Mouse (Mus musculus) embryo, embryonic 9.5 days (tissue): ENCODE measurements around the gene Gm8334.
"Not testable (repeated sequence)": the region's sequence is repeated elsewhere in the genome, so short reads cannot be mapped to it uniquely, and the experiment has no call there.

Experiments
- DNase-seq: peaks from one replicate; pipeline ENCODE4 v3.0.0-alpha.2; 2017; ENCODE audit errors: extremely low spot score

Gm8334 gene

DNA sequence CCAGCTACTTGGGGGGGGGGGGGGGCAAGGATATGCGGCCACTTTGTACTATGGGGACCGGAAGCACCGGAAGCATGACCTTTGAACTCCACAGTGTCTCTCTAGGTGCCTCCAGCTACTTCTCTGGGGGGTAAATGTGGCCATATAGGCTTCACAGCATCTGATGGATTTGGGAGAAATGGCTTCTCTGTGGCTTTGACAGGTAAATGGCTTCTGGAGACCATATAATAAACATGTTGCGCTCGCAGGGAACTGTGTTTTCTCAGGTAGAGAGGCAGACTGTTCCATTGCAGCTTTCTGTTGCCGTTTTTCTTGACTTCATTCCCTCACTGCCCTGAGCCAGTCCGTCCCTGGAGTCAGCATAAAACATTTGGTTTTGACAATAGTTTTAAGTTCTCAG is at the start of gene Gm8334:
TSS of gene Gm8334 (minus strand) at position 101 of the 400 bp plus-strand sequence.
- not testable (repeated sequence) for DNase-seq

DNA sequence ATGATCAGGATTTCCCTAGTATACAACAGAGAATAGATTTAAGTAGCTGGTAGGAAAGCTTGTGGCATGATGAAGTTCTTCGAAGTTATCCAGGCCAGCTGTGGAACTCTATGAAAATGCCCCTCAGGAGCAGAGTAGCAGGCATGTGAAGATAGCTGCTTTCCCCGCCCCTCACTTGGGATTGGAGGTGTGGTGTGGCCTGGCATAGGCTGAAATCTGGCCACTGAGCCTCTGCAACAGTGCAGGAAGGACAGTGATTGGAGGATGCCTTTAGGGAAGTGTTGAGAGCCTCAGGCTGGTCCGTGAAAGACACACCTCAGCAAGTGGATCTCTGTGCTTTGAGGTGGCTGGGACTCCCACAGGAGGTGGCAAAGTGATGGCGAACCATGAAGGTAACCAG is 48.3 kb upstream of the Gm8334 start, which contains the start of gene Gm15127:
TSS of gene Gm15127 (plus strand) at position 301 of the 400 bp plus-strand sequence.
- DNase-seq, result not testable (repeated sequence)
